Mouse (Mus musculus): ENCODE measurements around the gene Kalrn. TPM values are rescaled to one million over a fixed set of nuclear protein-coding genes. Genes with fewer than 3 reads are reported as not detected.

The Kalrn gene
- total RNA-seq, 2 experiments from 2014 or later, result 478 to 544 TPM

GRCm38 (mm10) chr16:34254646-34255022 lies 318.7 kb downstream of the Kalrn start:
- intact Hi-C loops (cut with DNase I), result no loop called here

GRCm38 (mm10) chr16:34254002-34254645 lies 319.2 kb downstream of the Kalrn start:
- no peak for DNase-seq (ENCODE audit: low spot score in 2 of 2)
- intact Hi-C loops (cut with DNase I), result no loop called here

More at GRCm38 (mm10) chr16:34254646-34255022, 318.7 kb downstream of the Kalrn start:
- DNase-seq (ENCODE audit: low spot score in 2 of 2), result no peak

- DNase-seq (ENCODE audit: low spot score in 2 of 2), result peak in 1 of 2 experiments; percentile 79
- intact Hi-C loops (cut with DNase I), result no loop called here
These were observed 320.7 kb downstream of the Kalrn start for GRCm38 (mm10) chr16:34252670-34253069.

GRCm38 (mm10) chr16:34248256-34248655 lies 325.1 kb downstream of the Kalrn start:
- intact Hi-C loops (cut with DNase I), result no loop called here
- peak in 1 of 2 experiments; percentile 5 for DNase-seq (ENCODE audit: low spot score in 2 of 2)

GRCm38 (mm10) chr16:34241936-34242729 lies 331.2 kb downstream of the Kalrn start:
- DNase-seq (ENCODE audit: low spot score in 2 of 2), result peak; percentile 78 to 97
- intact Hi-C loops (cut with DNase I), result no loop called here

GRCm38 (mm10) chr16:34239618-34240017 lies 333.7 kb downstream of the Kalrn start:
- intact Hi-C loops (cut with DNase I), result no loop called here
- DNase-seq (ENCODE audit: low spot score in 2 of 2), result peak in 1 of 2 experiments; percentile 64

- DNase-seq (ENCODE audit: low spot score in 2 of 2), result peak; percentile 72 to 95
- intact Hi-C loops (cut with DNase I), result loop anchor here (2.0 kb wide), 2 partner anchors 34 to 44 kb away; no protein-coding TSS in a partner anchor
These were observed 336.3 kb downstream of the Kalrn start for GRCm38 (mm10) chr16:34236898-34237611.

GRCm38 (mm10) chr16:34235086-34235485 lies 338.2 kb downstream of the Kalrn start:
- DNase-seq (ENCODE audit: low spot score in 2 of 2), result no peak
- intact Hi-C loops (cut with DNase I), result no loop called here

- DNase-seq (ENCODE audit: low spot score in 2 of 2), result no peak
- intact Hi-C loops (cut with DNase I), result no loop called here
These were observed 341.4 kb downstream of the Kalrn start for GRCm38 (mm10) chr16:34231952-34232351.

GRCm38 (mm10) chr16:34231146-34231545 lies 342.2 kb downstream of the Kalrn start:
- no peak for DNase-seq (ENCODE audit: low spot score in 2 of 2)
- intact Hi-C loops (cut with DNase I), result no loop called here

- no peak for DNase-seq (ENCODE audit: low spot score in 2 of 2)
- intact Hi-C loops (cut with DNase I), result no loop called here
These were observed 344.0 kb downstream of the Kalrn start for GRCm38 (mm10) chr16:34229350-34229749.

GRCm38 (mm10) chr16:34228661-34229060 lies 344.7 kb downstream of the Kalrn start:
- DNase-seq (ENCODE audit: low spot score in 2 of 2), result no peak
- intact Hi-C loops (cut with DNase I), result no loop called here

- no peak for DNase-seq (ENCODE audit: low spot score in 2 of 2)
- intact Hi-C loops (cut with DNase I), result no loop called here
These were observed 361.2 kb downstream of the Kalrn start for GRCm38 (mm10) chr16:34212160-34212559.

GRCm38 (mm10) chr16:34211243-34211642 lies 362.1 kb downstream of the Kalrn start:
- intact Hi-C loops (cut with DNase I), result no loop called here
- no peak for DNase-seq (ENCODE audit: low spot score in 2 of 2)

- intact Hi-C loops (cut with DNase I), result loop anchor here (10.0 kb wide), 1 partner anchor 506 kb away; no protein-coding TSS in a partner anchor
- DNase-seq (ENCODE audit: low spot score in 2 of 2), result no peak
These were observed 364.6 kb downstream of the Kalrn start for GRCm38 (mm10) chr16:34208748-34209147.

GRCm38 (mm10) chr16:34207972-34208371 lies 365.4 kb downstream of the Kalrn start:
- intact Hi-C loops (cut with DNase I), result loop anchor here (10.0 kb wide), 1 partner anchor 507 kb away; no protein-coding TSS in a partner anchor
- no peak for DNase-seq (ENCODE audit: low spot score in 2 of 2)

GRCm38 (mm10) chr16:34204527-34205139 lies 368.7 kb downstream of the Kalrn start:
- no peak for DNase-seq (ENCODE audit: low spot score in 2 of 2)
- intact Hi-C loops (cut with DNase I), result loop anchor here (10.0 kb wide), 1 partner anchor 510 kb away; no protein-coding TSS in a partner anchor

GRCm38 (mm10) chr16:34199543-34199942 lies 373.8 kb downstream of the Kalrn start:
- intact Hi-C loops (cut with DNase I), result no loop called here
- no peak for DNase-seq (ENCODE audit: low spot score in 2 of 2)

GRCm38 (mm10) chr16:34192959-34193842 lies 380.1 kb downstream of the Kalrn start:
- intact Hi-C loops (cut with DNase I), result loop anchor here (1.0 kb wide), 1 partner anchor 96 kb away; no protein-coding TSS in a partner anchor
- DNase-seq (ENCODE audit: low spot score in 2 of 2), result peak in 1 of 2 experiments; percentile 60
